Mouse (Mus musculus) layer of hippocampus, postnatal 25 days (tissue): ENCODE measurements around the gene Gba. TPM values are rescaled to one million over a fixed set of nuclear protein-coding genes. Genes with fewer than 3 reads are reported as not detected.

ENCODE experiments used
- microRNA-seq, 2 experiments: library from miRNA; unstranded; fragments of <30 nt; microRNA quantifications; one replicate each; pipeline ENCODE4 v1.2.0; 2021
- total RNA-seq, 2 experiments: library from RNA; stranded (reverse); gene quantifications; 2 replicates each; pipeline ENCODE4 v1.2.3; 2021

Gba gene
- total RNA-seq, 2 experiments from 2014 or later, result 59.9 to 63.6 TPM

Small RNAs within 50 kb of the gene (microRNA-seq; reads per million reads assigned to microRNA genes)
- 8,720 to 14,450 reads per million in 2 experiments for gene Mir92b

Other genes starting within 250 kb of the Gba start
- gene Rusc1, start 109.6 kb upstream of the Gba start, total RNA-seq, result 100 to 1,000 TPM; 132 to 145 TPM
- not detected for gene Gm43738, start 101.8 kb upstream of the Gba start, total RNA-seq
- gene Fdps, start 101.0 kb upstream of the Gba start, total RNA-seq, result 10 to 100 TPM; 86.4 to 99.0 TPM
- gene Pklr, start 66.8 kb upstream of the Gba start, total RNA-seq, result not detected
- gene Hcn3, start 42.7 kb upstream of the Gba start, total RNA-seq, result 10 to 100 TPM; 10.7 to 16.7 TPM
- gene Clk2, start 38.1 kb upstream of the Gba start, total RNA-seq, result 10 to 100 TPM; 39.0 to 46.7 TPM
- 10 to 100 TPM; 67.8 to 73.3 TPM for gene Scamp3, start 25.5 kb upstream of the Gba start, total RNA-seq
- 10 to 100 TPM; 57.1 to 61.7 TPM for gene Fam189b, start 19.8 kb upstream of the Gba start, total RNA-seq
- gene Thbs3, start 12.3 kb downstream of the Gba start, total RNA-seq, result 10 to 100 TPM; 37.0 to 50.7 TPM
- gene Mtx1, start 24.2 kb downstream of the Gba start, total RNA-seq, result 100 to 1,000 TPM; 102 TPM
- gene Muc1, start 26.1 kb downstream of the Gba start, total RNA-seq, result under 1 TPM; 0.89 to 0.91 TPM
- 10 to 100 TPM; 79.2 to 87.4 TPM for gene Krtcap2, start 43.0 kb downstream of the Gba start, total RNA-seq
- gene Trim46, start 43.4 kb downstream of the Gba start, total RNA-seq, result 10 to 100 TPM; 86.4 to 96.0 TPM
- gene Dpm3, start 56.4 kb downstream of the Gba start, total RNA-seq, result 10 to 100 TPM; 51.1 to 71.0 TPM
- gene Slc50a1, start 67.6 kb downstream of the Gba start, total RNA-seq, result 10 to 100 TPM; 39.5 to 49.3 TPM
- 1 to 10 TPM; 7.1 to 7.6 TPM for gene Efna1, start 78.2 kb downstream of the Gba start, total RNA-seq
- 10 to 100 TPM; 77.1 to 82.6 TPM for gene Efna3, start 120.0 kb downstream of the Gba start, total RNA-seq
- under 1 TPM; 0.68 to 0.98 TPM for gene Efna4, start 135.1 kb downstream of the Gba start, total RNA-seq
- gene Adam15, start 147.1 kb downstream of the Gba start, total RNA-seq, result 100 to 1,000 TPM; 109 to 112 TPM
- under 1 TPM; 0.20 to 0.42 TPM for gene Dcst2, start 159.0 kb downstream of the Gba start, total RNA-seq
- gene Dcst1, start 162.3 kb downstream of the Gba start, total RNA-seq, result not detected
- gene Zbtb7b, start 191.8 kb downstream of the Gba start, total RNA-seq, result 10 to 100 TPM; 12.3 to 14.4 TPM
- 1 to 10 TPM; 3.7 to 5.0 TPM for gene Lenep, start 199.9 kb downstream of the Gba start, total RNA-seq
- 10 to 100 TPM; 32.4 to 33.3 TPM for gene Flad1, start 208.9 kb downstream of the Gba start, total RNA-seq
- 1 to 10 TPM; 2.4 to 3.0 TPM for gene Cks1b, start 215.5 kb downstream of the Gba start, total RNA-seq
- 10 to 100 TPM; 11.9 to 13.5 TPM for gene Shc1, start 215.5 kb downstream of the Gba start, total RNA-seq
- gene Pygo2, start 227.3 kb downstream of the Gba start, total RNA-seq, result 10 to 100 TPM; 55.4 to 59.7 TPM
- gene Pbxip1, start 233.8 kb downstream of the Gba start, total RNA-seq, result 10 to 100 TPM; 40.0 to 46.4 TPM